Comparison of ENCODE assay signal across 20 mouse cellular contexts in the genomic region with DNA sequence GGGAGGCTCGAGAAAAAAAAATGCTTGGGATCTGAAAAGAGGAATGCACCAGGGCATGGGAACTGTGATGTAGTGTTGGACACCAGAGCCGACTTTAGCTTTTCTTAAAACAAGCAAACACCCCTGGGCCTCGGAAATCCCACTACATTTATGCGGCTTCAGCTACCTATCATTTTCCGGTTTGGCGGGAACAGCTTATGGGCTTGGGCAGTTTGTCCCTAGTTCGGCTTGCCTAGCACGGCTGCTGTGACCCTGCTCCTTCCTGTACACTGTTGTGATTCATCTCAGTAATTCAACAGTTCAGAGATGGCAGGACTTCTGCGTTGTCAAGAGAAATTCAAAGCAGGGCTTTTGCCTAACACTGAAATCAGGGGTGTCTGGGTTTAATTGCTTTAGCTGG.
A peak's percentile ranks its signal among the peaks of the same experiment; 100 is the strongest.
DNase-seq lines count a peak whose midpoint lies in the region; ATAC-seq and TF ChIP-seq lines count a peak whose summit lies in the region.
"Had no signal": no experiment of that assay in that cellular context is flagged by ENCODE, and none has a peak within 500 bp of the region (broad histone marks: within the 10 kb centered on the region; RNA-seq: fewer than 3 reads in every experiment).

No protein-coding gene starts in this region.

- 0 out of 2 replicates have a peak, but pooled peaks cover 4% of the 10 kb centered on the region for H3K4me1 ChIP-seq in forebrain, embryonic 15.5 days
- H3K4me1 ChIP-seq in forebrain, embryonic 11.5 days (replicated peaks; ENCODE audit: control insufficient read depth, insufficient read depth, low read length), result no peaks in the 10 kb centered on the region
- H3K4me1 ChIP-seq in kidney, embryonic 15.5 days, result peaks cover 8% of the 10 kb centered on the region
- no peaks in the 10 kb centered on the region for H3K4me1 ChIP-seq in lung, postnatal 0 days (ENCODE audit: insufficient read depth, low read depth, low read length)
- no peaks in the 10 kb centered on the region for H3K4me1 ChIP-seq in embryonic facial prominence, embryonic 12.5 days
- H3K4me1 ChIP-seq: liver, embryonic 12.5 days; neural tube, embryonic 12.5 days had no signal

- no peak for DNase-seq in forebrain, embryonic 11.5 days (ENCODE audit: low spot score)
- no peak for DNase-seq in kidney, postnatal 14 days
- DNase-seq in lung, postnatal 0 days (ENCODE audit: low spot score), result peak; percentile 5
- DNase-seq in lung, postnatal 36 days, result no peak
- DNase-seq in gastrocnemius, postnatal 4 days (ENCODE audit: low spot score in 2 of 2), result no peak
- DNase-seq: adrenal gland, postnatal 36 days; cerebellum, adult 8-10 months; gastrocnemius, postnatal 36 days; kidney, adult 18-20 months had no signal

- no peaks in the 10 kb centered on the region for H3K27me3 ChIP-seq in forebrain, embryonic 15.5 days
- H3K27me3 ChIP-seq in forebrain, embryonic 11.5 days (ENCODE audit: control insufficient read depth, insufficient read depth, low read length), result no peaks in the 10 kb centered on the region
- H3K27me3 ChIP-seq in kidney, embryonic 15.5 days, result no peaks in the 10 kb centered on the region
- H3K27me3 ChIP-seq in lung, postnatal 0 days (replicated peaks; ENCODE audit: insufficient read depth, low read length), result no peaks in the 10 kb centered on the region
- no peaks in the 10 kb centered on the region for H3K27me3 ChIP-seq in embryonic facial prominence, embryonic 12.5 days
- H3K27me3 ChIP-seq: CH12.LX; forebrain, embryonic 13.5 days; limb, embryonic 12.5 days; liver, embryonic 12.5 days; midbrain, embryonic 12.5 days; neural tube, embryonic 12.5 days had no signal

- no peak overlapping the region for H3K4me2 ChIP-seq in forebrain, embryonic 15.5 days (replicated peaks)
- no peak overlapping the region for H3K4me2 ChIP-seq in forebrain, embryonic 11.5 days (ENCODE audit: low read depth, low read length, severe bottlenecking)
- peak overlapping the region; percentile 39 for H3K4me2 ChIP-seq in kidney, embryonic 15.5 days
- 0 out of 2 replicates have a peak overlapping the region, but pooled peaks have one; percentile 19 for H3K4me2 ChIP-seq in lung, postnatal 0 days (replicated peaks; ENCODE audit: low read depth, low read length)
- peak overlapping the region; percentile 19; the same call in 1 of the 2 replicates for H3K4me2 ChIP-seq in embryonic facial prominence, embryonic 12.5 days (replicated peaks)
- H3K4me2 ChIP-seq: forebrain, embryonic 13.5 days; limb, embryonic 12.5 days; liver, embryonic 12.5 days; midbrain, embryonic 12.5 days; neural tube, embryonic 12.5 days had no signal

- ATAC-seq in forebrain, embryonic 15.5 days (replicated peaks), result peak; percentile 48; the same call in 1 of the 2 replicates
- ATAC-seq in forebrain, embryonic 11.5 days (replicated peaks; ENCODE audit: low FRiP score), result no peak
- ATAC-seq in kidney, embryonic 15.5 days (replicated peaks; ENCODE audit: low FRiP score), result 0 out of 2 replicates have a peak, but pooled peaks have one; percentile 52
- ATAC-seq in lung, postnatal 0 days, result no peak
- ATAC-seq in embryonic facial prominence, embryonic 12.5 days (ENCODE audit: insufficient number of reproducible peaks, insufficient read depth, low FRiP score, low TSS enrichment), result no peak
- ATAC-seq: forebrain, embryonic 13.5 days; liver, embryonic 12.5 days had no signal

- 60% methylated on average over 9 of the region's 9 CpGs for WGBS in forebrain, embryonic 15.5 days
- WGBS in forebrain, embryonic 11.5 days, result 65% methylated on average over 9 of the region's 9 CpGs
- 35% methylated on average over 9 of the region's 9 CpGs for WGBS in kidney, embryonic 15.5 days
- WGBS in lung, postnatal 0 days, result 51% methylated on average over 9 of the region's 9 CpGs
- 36% methylated on average over 9 of the region's 9 CpGs for WGBS in embryonic facial prominence, embryonic 12.5 days

- H3K27ac ChIP-seq in forebrain, embryonic 15.5 days (replicated peaks), result no peak overlapping the region
- H3K27ac ChIP-seq in forebrain, embryonic 11.5 days (ENCODE audit: low read depth, low read length), result no peak overlapping the region
- H3K27ac ChIP-seq in kidney, embryonic 15.5 days, result 0 out of 2 replicates have a peak overlapping the region, but pooled peaks have one; percentile 9
- no peak overlapping the region for H3K27ac ChIP-seq in lung, postnatal 0 days (ENCODE audit: low read length)
- no peak overlapping the region for H3K27ac ChIP-seq in embryonic facial prominence, embryonic 12.5 days
- H3K27ac ChIP-seq: forebrain, embryonic 13.5 days; limb, embryonic 12.5 days; liver, embryonic 12.5 days; macrophage; midbrain, embryonic 12.5 days; neural tube, embryonic 12.5 days; stomach, postnatal 0 days had no signal

- no peak for TF ChIP-seq EP300 in lung, postnatal 0 days (IDR thresholded peaks at IDR 0.05)

- H3K9me3 ChIP-seq in forebrain, embryonic 15.5 days, result no peaks in the 10 kb centered on the region
- no peaks in the 10 kb centered on the region for H3K9me3 ChIP-seq in forebrain, embryonic 11.5 days (ENCODE audit: control insufficient read depth, low read length)
- H3K9me3 ChIP-seq in kidney, embryonic 15.5 days (replicated peaks), result no peaks in the 10 kb centered on the region
- no peaks in the 10 kb centered on the region for H3K9me3 ChIP-seq in lung, postnatal 0 days (ENCODE audit: low read length)
- no peaks in the 10 kb centered on the region for H3K9me3 ChIP-seq in embryonic facial prominence, embryonic 12.5 days
- H3K9me3 ChIP-seq: forebrain, embryonic 13.5 days; limb, embryonic 12.5 days; liver, embryonic 12.5 days; midbrain, embryonic 12.5 days; neural tube, embryonic 12.5 days had no signal

- no peak overlapping the region for H3K4me3 ChIP-seq in forebrain, embryonic 15.5 days
- H3K4me3 ChIP-seq in forebrain, embryonic 11.5 days (ENCODE audit: low read depth, low read length), result no peak overlapping the region
- H3K4me3 ChIP-seq in kidney, embryonic 15.5 days (replicated peaks), result 0 out of 2 replicates have a peak overlapping the region, but pooled peaks have one; percentile 8
- H3K4me3 ChIP-seq in lung, postnatal 0 days (ENCODE audit: low read depth, low read length), result no peak overlapping the region
- H3K4me3 ChIP-seq in embryonic facial prominence, embryonic 12.5 days, result no peak overlapping the region
- H3K4me3 ChIP-seq: forebrain, embryonic 13.5 days; limb, embryonic 12.5 days; liver, embryonic 12.5 days; midbrain, embryonic 12.5 days; neural tube, embryonic 12.5 days had no signal

- no peak for TF ChIP-seq CTCF in lung, postnatal 0 days (IDR thresholded peaks at IDR 0.05)

- no peaks in the 10 kb centered on the region for H3K36me3 ChIP-seq in forebrain, embryonic 15.5 days
- no peaks in the 10 kb centered on the region for H3K36me3 ChIP-seq in forebrain, embryonic 11.5 days (ENCODE audit: control insufficient read depth, insufficient read depth, low read length)
- H3K36me3 ChIP-seq in kidney, embryonic 15.5 days, result no peaks in the 10 kb centered on the region
- H3K36me3 ChIP-seq in lung, postnatal 0 days (ENCODE audit: insufficient read depth, low read length), result no peaks in the 10 kb centered on the region
- no peaks in the 10 kb centered on the region for H3K36me3 ChIP-seq in embryonic facial prominence, embryonic 12.5 days
- H3K36me3 ChIP-seq: limb, embryonic 12.5 days; liver, embryonic 12.5 days; midbrain, embryonic 12.5 days; neural tube, embryonic 12.5 days had no signal

- no peak overlapping the region for H3K9ac ChIP-seq in forebrain, embryonic 15.5 days (replicated peaks)
- H3K9ac ChIP-seq in forebrain, embryonic 11.5 days (ENCODE audit: low read length), result no peak overlapping the region
- H3K9ac ChIP-seq in kidney, embryonic 15.5 days, result no peak overlapping the region
- no peak overlapping the region for H3K9ac ChIP-seq in lung, postnatal 0 days (replicated peaks; ENCODE audit: low read depth)
- no peak overlapping the region for H3K9ac ChIP-seq in embryonic facial prominence, embryonic 12.5 days
- H3K9ac ChIP-seq: forebrain, embryonic 13.5 days; limb, embryonic 12.5 days; liver, embryonic 12.5 days; midbrain, embryonic 12.5 days; neural tube, embryonic 12.5 days had no signal

Comparison
In these comparisons a context has a peak if more than half of its experiments do, and no peak if none do; other contexts are left out.
1. ATAC-seq: peak in forebrain, embryonic 15.5 days (single experiment) and kidney, embryonic 15.5 days (single experiment); none in forebrain, embryonic 11.5 days (single experiment), lung, postnatal 0 days (single experiment) and embryonic facial prominence, embryonic 12.5 days (single experiment).
2. H3K4me2 ChIP-seq: peak in kidney, embryonic 15.5 days (single experiment), lung, postnatal 0 days (single experiment) and embryonic facial prominence, embryonic 12.5 days (single experiment); none in forebrain, embryonic 15.5 days (single experiment) and forebrain, embryonic 11.5 days (single experiment).